Mouse (Mus musculus) G1E (cell line): Measurements from ENCODE around the gene Vax2.

Experiments used
- CTCF ChIP-seq: IDR thresholded peaks from 2 replicates; pipeline ENCODE4 v1.5.1; 2012; ENCODE audit warnings: low read depth, low read length, inconsistent platforms, mixed read lengths
- GATA2 ChIP-seq: IDR thresholded peaks from 2 replicates; pipeline ENCODE4 v1.6.1; 2012; ENCODE audit warnings: low read depth, low read length, inconsistent platforms, borderline replicate concordance
- POLR2AphosphoS5 ChIP-seq: IDR thresholded peaks from 2 replicates; pipeline ENCODE4 v1.6.1; 2012; ENCODE audit warnings: low read depth, low read length, inconsistent platforms; ENCODE audit not compliant: insufficient replicate concordance
- TAL1 ChIP-seq: conservative IDR thresholded peaks from 2 replicates; pipeline ENCODE4 v1.6.1; 2012; ENCODE audit warnings: low read depth, low read length, inconsistent platforms, mixed read lengths

- TF ChIP-seq CTCF, result peak; percentile 69
- no peak for TF ChIP-seq TAL1
- no peak for TF ChIP-seq POLR2AphosphoS5
- TF ChIP-seq GATA2, result no peak
Measured at GRCm38 (mm10) chr6:83731128-83731527, 20.1 kb downstream of the Vax2 start.
